Mouse (Mus musculus) erythroblast, embryonic 14.5 days (primary cell): ENCODE data around the gene Prkce.

Experiments used
- GATA1 ChIP-seq: IDR thresholded peaks from 2 replicates; pipeline ENCODE4 v1.6.1; 2012; ENCODE audit warnings: low read length, inconsistent platforms, mixed read lengths
- TAL1 ChIP-seq: IDR thresholded peaks from 3 replicates; pipeline ENCODE4 v1.6.1; 2012; ENCODE audit warnings: low read length, inconsistent platforms, mixed read lengths

DNA sequence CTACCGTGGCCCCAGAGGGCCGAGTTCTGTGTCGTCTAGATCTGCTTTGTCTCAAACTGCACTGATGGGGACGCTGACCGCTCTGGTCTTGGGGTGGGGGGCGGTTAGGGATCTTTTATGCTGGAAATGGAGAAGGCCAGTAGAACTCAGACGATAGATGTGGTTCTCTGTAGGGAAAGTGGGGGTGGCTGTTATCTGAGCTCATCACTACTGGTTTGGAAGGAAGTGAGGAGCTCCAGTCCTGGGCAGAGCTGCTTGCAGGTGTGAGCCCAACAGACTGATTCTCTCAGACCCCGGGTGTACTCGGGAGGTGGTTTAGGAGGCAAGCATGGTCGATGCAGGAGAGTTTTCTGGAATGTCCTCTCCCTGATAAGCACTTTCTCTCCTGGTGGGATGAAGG, 157.7 kb downstream of the Prkce start:
- TF ChIP-seq TAL1, result no peak
- TF ChIP-seq GATA1, result no peak
